Mouse (Mus musculus): ENCODE results near the gene Ddx19a.
"Not testable (repeated sequence)": the region's sequence is repeated elsewhere in the genome, so short reads cannot be mapped to it uniquely, and the experiment has no call there.

Gene Ddx19a

DNA sequence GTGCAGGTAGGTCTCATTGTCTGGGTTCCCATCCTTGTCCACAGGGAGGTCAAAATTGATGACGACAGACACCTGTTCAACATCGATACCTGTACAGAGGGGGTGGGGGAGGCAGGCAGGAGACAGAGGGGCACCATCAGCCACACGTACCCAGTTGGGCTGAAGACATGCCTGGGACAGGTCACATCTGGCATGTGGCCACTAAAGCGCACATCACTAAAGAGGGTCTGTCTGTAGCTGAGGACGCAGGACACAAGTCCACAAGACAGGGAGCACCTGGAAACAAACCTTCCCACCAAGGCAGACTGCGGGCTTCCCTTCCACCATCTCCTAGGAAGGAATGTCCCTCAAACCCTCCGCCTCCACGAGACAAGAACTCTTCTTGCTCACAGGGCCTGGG, 21.1 kb downstream of the Ddx19a start:
- DNase-seq (ENCODE audit: low read depth, low spot score): not testable (repeated sequence)

DNA sequence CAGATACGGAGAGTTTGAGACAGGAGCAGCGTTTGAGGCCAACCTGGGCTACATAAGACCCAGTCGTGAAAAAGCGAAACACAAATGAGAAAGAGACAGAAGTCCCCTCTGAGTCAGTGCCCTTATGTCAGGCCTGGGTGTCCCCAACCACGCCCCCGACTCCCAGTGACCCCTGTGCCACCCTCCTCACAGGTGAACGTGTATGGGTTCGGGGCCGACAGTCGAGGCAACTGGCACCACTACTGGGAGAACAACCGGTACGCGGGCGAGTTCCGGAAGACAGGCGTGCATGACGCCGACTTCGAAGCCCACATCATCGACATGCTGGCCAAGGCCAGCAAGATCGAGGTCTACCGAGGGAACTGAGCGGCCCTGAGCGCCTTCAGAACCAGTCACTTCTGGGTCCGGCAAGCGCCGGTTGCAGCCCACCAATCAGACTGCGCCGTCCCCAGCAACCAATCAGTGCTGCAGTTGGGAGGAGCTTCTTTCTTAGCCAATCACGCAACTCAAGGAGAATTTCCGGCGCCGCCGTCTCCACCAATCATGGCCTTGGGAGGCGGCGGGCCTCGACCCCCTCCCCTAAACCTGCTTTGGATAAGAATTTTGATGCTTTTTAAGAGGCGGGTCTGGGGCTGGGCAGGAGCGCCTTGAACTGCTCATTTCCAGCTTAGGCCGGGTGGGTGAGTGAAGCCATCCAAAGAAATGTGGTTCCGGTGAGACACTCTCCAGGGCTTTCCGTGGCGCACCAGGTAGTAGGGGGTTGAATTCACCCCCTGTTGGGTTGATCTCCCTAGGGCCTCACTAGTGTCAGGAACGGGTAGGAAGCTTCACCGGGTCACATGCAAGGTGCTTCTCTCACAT, 27.5 kb downstream of the Ddx19a start:
- peak; percentile 99 for DNase-seq (ENCODE audit: low read depth, low spot score)

DNA sequence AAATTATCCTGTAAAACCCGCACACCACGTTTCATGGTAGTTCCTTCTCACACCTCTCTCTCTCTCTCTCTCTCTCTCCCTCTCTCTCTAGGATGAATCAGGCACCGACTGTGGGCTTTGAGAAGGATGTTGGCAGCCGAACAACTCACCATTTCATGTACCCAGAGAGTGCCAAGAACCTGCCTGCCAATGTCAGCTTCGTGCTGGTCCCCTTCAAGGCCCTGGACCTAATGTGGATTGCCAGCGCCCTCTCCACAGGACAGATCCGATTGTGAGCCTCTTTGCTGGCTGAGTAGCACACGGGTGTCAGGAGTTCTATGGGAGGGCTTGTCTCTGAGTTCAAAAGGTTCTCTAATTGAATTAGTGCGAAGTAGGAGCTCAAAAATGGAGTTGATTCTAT, 30.3 kb downstream of the Ddx19a start:
- no peak for DNase-seq (ENCODE audit: low read depth, low spot score)

DNA sequence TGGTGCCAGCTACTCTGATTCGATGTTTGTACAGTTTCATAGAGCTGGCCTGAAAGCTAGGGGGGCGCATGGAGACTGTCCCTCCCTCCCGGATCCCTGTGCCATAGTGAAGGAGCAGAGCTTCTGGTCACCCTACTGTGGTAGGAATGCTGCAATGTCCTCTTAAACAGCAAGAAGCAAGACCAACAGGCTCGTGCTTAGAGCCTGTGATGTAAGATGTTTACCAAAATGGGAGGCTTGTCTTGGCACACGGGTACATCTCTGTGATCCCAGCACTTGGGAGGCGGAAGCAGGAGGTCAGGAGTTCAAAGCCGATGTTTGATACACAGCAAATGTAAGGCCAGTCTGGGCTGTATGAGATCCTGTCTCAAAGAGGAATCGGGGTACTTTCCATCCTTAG, 31.0 kb downstream of the Ddx19a start:
- DNase-seq (ENCODE audit: low read depth, low spot score): no peak

DNA sequence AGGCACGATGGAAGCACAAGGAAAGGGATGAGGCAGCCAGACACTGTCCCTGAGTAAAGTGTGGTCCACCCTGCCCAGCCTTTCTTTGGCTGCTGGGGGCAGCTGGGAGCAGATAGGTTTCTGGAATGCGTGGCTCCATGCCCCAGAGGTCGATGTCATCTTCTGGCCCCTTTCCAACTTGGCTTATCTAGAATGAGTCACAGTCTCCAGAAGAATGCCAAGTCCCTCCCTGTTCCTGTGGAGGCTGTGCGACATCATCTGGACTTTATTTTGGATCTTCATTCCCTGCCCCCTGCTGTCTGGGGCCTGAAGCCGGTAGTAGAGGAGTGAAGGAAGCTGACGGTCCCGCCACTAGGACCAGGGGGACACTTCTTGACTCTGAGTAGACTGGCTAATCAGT, 32.0 kb downstream of the Ddx19a start:
- no peak for DNase-seq (ENCODE audit: low read depth, low spot score)

DNA sequence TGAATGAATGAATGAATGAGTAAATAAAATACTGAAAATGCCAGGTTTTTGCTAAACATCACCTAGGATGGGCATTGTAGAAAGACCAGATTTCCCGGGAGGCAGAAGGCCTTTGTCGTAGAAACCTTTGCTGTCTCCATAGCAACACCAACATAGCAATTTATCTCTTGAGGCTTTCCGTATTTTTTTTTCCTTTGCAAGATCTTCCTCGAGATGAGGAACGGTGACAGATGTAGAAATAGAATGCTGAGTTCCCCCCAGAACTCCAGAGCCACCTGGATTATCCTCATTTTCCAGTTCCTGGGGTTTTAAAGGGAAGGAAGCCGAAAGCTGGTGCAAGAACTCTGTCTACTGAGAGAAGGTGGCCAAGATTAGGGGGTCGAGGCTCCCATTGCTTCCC, 32.9 kb downstream of the Ddx19a start:
- DNase-seq (ENCODE audit: low read depth, low spot score): no peak

DNA sequence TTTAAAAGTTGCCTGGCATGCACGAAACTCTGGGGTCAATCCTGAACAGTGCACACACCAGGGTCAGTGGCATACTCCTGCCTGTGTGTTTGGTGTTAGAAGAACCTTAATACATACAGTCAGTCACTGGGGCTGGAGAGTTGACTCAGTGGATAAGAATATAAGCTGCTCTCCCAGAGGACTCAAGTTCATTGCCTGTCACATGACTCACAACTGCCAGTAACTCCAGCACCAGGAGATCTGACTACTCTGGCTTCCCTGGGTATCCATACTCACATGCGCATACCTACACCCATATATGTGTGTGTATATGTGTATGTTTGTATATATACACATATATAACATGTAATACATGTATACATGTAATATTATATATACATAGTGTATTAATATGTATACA, 34.5 kb downstream of the Ddx19a start:
- DNase-seq (ENCODE audit: low read depth, low spot score): no peak

DNA sequence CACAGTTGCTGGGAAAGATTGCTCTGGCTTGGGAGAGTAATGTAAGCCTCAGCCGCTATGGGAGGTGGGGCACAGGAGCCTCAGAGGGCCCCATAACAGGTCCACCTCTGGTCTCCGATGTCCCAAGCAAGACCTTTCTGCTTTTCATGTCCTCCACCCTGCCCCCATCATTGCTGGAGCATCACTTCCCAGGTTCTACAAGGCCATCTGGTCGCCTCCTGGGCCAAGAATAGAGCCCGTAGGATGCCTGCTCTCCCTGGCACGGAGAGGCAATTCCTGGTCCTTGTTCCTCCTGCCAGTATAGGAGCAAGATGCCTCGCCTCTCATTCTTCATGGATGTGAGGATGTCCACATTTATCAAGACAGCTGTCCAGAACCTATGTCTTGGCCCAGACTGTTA, 37.7 kb downstream of the Ddx19a start:
- DNase-seq (ENCODE audit: low read depth, low spot score): no peak

DNA sequence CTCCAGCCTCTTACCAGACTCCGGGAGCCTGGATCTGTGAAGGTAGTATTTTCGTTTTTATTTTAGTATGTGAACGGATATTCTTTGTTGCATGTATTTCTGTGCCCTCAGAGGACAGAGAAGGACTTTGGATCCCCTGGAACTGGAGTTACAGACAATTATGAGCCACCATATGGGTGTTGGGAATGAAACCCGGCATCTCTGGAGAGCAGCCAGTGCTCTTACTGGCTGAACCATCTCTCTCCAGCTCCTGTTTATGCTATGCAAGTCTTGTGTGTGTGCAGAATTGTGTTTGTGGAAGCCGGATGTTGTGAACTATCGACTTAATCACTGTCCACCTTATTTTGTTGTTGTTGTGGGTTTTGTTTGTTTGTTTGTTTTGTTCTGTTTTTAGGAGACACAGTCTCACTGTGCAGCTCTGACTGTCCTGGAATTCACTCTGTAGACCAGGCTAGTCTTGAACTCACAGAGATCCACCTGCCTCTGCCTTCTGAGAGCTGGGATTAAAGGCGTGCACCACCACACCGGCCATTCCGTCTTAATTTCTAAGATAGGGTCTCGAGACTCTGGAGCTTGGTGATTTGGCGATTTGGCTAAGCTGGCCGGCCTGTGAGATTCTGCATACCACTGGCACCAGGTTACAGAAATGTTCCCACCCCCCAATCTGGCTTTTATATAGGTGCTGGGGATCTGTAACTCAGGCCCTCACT, 38.4 kb downstream of the Ddx19a start:
- DNase-seq (ENCODE audit: low read depth, low spot score): no peak

DNA sequence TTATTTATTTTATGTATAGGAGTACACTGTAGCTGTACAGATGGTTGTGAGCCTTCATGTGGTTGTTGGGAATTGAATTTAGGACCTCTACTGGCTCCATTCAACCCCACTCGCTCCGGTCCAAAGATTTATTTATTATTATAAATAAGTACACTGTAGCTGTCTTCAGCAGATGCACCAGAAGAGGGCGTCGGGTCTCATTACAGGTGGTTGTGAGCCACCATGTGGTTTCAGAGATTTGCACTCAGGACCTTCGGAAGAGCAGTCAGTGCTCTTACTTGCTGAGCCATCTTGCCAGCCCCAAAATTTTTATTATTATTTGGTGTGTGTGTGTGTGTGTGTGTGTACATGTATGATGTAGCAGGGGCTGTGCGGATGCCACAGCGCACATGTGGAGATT, 39.0 kb downstream of the Ddx19a start:
- not testable (repeated sequence) for DNase-seq (ENCODE audit: low read depth, low spot score)

DNA sequence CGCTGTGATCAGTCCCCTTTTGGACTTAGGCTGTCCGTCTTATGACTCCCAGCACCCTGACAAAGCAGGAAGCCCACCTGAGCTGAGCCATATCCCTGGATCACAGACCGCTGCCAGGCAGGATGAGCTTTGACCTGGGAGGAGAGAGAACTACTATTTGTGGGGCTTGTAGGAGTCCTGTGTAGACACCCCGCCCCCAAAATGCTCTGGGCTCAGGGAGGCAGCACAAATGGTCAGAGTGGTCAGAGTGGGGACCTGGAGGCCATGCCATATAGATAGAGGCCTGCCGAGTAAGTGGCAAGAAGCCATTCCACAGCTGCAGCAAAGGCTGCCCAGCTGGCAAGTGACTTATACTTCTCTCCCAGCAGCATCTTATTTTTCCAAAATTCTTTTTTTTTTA, 39.5 kb downstream of the Ddx19a start:
- no peak for DNase-seq (ENCODE audit: low read depth, low spot score)

DNA sequence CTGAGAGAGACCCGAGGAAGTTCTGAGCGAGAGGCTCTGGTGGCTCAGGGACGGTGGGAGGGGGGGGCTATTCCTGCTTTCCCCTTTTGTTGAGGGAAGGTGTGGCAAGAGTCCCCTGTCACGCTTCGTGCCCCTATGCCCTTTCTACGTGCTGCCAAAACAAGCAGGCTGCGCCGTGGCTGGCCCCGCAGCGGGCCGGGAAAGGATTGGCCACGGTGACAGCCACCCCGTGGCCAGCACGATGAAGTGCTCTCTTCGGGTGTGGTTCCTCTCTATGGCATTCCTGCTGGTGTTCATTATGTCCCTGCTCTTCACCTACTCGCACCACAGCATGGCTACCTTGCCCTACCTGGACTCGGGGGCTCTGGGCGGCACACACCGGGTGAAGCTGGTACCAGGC, 40.1 kb downstream of the Ddx19a start:
- DNase-seq (ENCODE audit: low read depth, low spot score): peak; percentile 34

DNA sequence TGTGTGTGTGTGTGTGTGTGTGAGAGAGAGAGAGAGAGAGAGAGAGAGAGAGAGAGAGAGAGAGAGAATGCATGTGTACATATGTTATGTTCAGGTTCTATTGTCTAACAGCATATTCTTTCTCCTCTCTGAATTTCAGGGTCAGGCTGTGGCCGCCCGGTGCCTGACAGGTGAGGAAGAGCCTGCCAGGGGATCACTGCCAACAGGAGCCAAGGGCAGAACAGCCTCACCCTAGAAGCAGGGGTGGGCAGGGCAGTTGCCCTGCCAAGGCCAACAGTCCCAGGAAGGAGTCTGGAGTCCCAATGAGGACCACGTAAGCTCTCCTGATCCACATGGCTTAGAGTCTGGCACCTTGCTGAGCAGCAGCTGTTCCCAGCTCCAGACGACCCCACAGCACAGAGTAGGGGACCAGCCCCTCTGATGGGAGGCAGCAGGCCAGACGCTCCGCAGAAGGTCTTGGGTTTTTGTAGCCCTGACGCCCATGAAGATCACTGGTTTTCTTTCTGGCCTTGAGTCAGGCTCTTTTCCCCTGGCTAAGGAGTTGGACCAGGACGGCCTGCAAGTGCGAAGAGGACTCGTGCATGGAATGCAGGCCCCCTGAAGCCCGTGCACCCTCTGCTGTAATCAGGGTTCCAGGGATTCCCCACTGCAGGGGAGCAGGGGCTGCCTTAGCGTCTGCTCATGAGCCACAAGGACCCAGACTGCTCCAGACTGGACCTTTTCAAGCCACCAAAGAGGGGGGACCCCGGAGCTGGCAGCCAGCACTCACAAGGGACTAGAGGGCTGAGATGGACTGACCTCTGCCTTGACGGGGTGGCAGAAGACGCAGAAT, 40.8 kb downstream of the Ddx19a start:
- no peak for DNase-seq (ENCODE audit: low read depth, low spot score)

DNA sequence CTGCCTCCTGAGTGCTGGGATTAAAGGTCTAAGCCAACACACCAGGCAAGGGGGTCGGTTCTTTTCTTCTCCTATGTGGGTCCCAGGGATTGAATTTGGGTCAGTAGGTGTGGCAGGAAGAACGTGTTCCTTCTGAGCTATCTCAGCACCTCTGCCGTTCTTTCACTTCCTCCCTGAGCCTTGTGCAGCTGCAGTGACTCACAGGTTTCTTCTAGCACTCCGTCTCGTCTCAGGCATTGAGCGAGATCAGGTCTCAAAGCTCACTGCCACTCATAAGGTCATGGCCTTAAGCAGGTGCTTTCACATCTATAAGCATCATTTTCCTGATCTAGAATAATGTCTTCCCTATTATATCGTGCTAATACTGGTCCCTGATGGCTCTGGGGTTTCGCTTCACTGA, 42.8 kb downstream of the Ddx19a start:
- DNase-seq (ENCODE audit: low read depth, low spot score): no peak

DNA sequence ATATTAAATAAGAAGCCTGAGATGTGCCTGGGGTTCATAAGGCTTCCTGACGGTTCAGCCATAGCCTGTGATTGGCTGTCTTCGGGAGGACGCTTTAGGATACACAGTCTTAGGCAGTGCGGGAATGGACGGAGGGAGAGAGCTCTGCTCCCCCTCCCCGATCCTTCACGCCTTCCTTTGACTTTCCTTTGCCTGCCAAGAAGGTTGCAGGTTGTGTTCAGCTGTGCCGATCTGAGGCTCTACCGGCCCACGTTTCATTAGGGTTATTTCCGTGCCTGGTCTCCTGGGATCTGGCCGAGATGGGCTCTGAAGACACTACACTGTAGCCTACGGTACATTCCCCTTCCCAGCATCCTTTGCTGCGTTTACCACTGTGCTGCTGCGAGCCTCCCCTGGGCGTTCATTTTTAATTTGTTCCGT, 47.5 kb downstream of the Ddx19a start:
- DNase-seq (ENCODE audit: low read depth, low spot score): peak; percentile 70

DNA sequence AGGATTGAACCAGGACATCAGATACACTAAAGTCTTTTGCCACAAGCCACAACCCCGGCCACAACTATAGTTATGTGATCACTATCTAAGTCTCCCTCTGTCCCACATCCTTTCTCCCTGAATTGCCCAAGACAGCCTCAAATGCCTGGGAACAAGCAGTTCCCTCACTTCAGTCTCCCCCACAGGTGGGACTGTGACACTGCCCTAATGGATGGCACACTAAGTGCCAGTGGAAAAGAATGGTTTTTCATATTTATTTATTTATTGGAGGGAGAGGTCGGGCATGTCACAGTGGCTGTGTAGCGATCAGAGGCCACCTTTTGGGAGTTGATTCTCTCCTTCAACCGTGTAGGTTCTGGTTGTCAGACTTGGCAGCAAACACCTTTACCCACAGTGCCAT, 51.9 kb downstream of the Ddx19a start:
- no peak for DNase-seq (ENCODE audit: low read depth, low spot score)

DNA sequence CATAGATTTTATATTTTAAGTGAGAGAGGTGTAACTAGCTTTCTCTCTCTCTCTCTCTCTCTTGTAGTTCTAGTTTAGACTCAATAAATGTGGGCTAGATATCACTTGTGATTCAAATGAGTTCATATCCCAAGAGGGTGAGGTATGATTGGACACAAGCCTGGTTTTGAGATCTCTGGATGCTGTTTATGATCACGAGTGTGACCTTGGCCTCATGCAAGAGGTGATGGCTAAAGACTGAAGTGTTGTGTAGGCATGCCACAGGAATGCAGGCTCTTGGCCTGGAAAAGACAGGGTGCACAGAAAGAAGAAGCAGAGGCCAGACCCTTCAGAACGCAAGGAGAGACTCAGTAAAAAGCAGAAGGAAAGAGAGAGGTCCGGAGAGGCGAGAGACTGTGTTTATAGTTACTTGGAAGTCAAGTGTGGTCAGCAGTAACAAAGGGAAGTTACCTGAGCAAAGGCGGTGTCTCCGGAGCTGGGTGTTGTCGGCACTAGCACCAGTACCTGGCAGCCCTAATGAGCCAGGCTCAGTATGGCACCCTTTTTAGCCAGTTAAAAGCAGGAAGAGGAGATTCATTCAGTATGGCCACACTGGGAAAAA, 53.2 kb downstream of the Ddx19a start:
- no peak for DNase-seq (ENCODE audit: low read depth, low spot score)

DNA sequence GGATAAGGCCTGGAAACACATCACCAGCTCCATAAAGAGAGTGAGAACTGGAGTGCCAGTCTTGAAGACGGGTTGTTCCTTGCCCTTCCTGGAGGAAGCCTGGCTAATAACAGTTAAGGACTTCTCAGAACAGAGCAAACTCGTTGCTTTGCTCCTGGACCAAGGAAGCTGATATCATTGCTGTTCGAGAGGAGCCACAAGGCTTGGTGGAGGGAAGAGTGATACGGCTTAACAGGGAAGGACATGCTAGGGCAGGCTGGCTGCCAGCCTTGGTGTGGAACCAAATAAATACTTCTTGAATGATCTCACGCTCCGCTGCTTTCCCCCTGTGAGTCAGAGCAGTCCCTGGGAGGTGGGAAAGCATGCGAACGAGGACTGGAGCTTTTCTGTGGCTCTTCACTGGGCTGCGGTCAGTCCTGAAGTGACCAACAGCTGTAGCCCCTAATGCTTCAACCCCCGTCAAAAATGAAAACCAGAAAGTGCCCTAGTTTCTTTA, 56.1 kb downstream of the Ddx19a start:
- no peak for DNase-seq (ENCODE audit: low read depth, low spot score)

DNA sequence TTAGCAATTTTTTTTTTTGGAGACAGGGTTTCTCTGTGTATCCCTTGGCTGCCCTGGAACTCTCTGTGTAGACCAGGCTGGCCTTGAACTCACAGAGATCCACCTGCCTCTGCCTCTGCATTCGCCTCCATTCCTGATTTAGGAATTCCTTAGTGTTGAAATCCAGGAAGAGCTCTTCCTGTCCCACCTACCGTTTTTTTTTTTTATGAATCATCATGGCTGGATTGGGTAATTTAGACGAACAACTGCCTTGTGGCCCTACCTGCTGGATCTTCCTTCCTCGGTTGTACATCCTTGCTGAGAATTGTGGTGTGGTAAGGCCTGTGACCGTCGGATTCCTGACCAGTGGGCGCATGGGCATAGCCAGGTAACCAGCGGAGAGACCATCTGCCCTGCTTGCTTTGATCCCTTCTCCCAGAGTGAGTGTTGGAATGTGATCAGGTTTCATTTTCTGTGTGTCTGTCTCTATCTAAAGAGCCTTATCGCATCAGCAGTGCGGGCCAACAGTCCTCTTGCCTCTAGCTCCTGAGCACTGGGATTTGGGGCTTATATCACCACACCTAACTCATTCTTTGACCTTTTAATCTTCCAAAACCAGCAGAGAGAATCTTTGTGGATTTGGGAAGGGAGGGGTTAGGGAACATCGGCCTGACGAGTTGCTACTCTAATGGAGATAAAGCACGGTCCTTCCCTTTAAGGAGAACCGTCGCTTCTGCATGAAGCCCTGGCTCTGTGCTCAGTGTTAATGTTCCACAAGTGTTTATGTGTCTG, 56.7 kb downstream of the Ddx19a start:
- DNase-seq (ENCODE audit: low read depth, low spot score): no peak

DNA sequence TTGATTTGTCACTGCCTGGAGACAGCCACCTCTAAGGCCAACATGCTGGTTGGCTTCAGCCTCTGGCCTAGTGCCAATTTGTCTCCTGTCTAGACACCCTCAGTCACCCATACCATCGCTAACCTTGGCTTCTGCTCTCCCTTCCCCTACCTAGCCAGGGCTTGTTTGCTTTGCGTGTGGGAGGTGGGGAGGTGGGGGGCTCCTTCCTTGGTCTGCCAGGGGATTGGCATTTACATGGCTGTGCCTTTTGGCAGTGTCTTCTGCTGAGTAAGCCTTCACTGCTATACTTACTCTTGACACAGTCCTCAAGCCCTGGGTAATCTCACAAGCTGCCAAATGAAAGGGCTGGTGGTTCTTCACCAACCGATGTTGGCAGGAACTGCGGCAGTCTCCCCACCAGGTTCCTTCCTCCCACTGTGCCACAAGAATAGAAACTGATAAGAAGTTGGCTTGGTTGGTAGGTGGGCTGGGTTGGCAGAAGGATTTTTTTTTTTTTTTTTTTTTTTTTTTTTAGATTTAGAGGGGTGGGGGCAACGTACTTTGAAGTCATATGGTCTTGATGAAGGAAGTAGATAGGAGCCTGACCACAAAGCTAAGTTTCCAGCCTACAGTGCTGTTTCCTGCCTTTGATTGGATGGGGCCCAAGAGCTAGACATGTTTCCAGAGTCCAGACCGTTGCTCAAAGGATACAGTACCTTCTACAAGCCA, 58.6 kb downstream of the Ddx19a start:
- no peak for DNase-seq (ENCODE audit: low read depth, low spot score)

Data from ES-CJ7 (cell line).